Mouse (Mus musculus): ENCODE results near the gene Nog. TPM values are rescaled to one million over a fixed set of nuclear protein-coding genes. Genes with fewer than 3 reads are reported as not detected.

The Nog gene
- total and polyA plus RNA-seq, 2 experiments from 2014 or later = not detected

DNA sequence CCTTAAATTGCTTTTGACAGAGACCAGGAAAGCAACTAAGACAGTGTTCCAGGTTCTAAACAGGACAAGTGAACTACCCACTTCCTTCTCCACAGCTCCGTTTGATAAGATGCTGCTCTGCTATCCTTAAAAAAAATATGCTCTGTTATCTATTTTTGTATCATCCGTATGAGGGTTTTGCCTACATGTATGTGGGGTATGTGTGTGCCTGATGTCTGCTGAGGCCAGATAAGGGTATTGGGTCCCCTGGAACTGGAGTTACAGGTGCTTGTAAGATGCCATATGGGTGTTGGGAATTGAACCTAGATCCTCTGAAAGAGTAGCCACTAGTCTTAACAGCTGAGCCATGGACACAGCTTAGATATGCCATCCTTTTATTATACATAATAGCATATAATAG lies 19.6 kb upstream of the Nog start:
- Histone ChIP-seq H3K4me2 (ENCODE audit: low read depth, low read length) (no peak overlapping the region), H3K27ac (ENCODE audit: low read depth) (no peak overlapping the region), H3K4me3 (ENCODE audit: low read depth, low read length) (no peak overlapping the region), H3K9ac (replicated peaks; ENCODE audit: low read depth, low read length) (no peak overlapping the region), H3K27me3 (ENCODE audit: control insufficient read depth, insufficient read depth, low read length) (no peaks in the 10 kb centered on the region), H3K36me3 (replicated peaks; ENCODE audit: control insufficient read depth, insufficient read depth, low read length) (no peaks in the 10 kb centered on the region), H3K4me1 (ENCODE audit: control insufficient read depth, insufficient read depth) (peaks cover 5% of the 10 kb centered on the region; the same call in 1 of the 2 replicates), H3K9me3 (replicated peaks; ENCODE audit: control insufficient read depth, low read length) (no peaks in the 10 kb centered on the region)
- ATAC-seq (ENCODE audit: insufficient read depth, low read depth) (no peak), DNase-seq (ENCODE audit: low spot score) (no peak)
- TF ChIP-seq CTCF (IDR thresholded peaks at IDR 0.05; ENCODE audit: low read depth) (no peak), EP300 (IDR thresholded peaks at IDR 0.05; ENCODE audit: low read depth) (no peak)
- 72% methylated on average over 2 of the region's 2 CpGs for WGBS

DNA sequence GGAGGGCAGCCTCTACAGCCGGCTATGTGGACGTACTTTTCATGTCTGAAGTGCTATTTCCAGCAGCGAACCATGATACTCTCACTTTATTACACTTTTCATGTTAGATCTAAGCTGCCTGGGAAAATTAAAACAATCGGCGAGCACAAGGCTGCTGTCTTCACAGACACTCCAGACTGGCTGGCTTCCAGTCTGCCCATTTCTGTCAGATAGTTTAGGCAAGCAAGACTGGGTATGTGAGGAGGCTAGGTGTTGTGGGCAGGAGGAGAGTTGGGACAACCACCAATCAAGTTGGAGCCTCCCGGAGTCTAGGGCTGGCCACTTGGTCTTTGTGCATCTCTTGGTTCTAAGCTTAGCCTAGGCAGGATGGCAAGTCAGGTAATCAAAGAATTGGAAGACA lies 17.5 kb upstream of the Nog start:
- no peak for ATAC-seq (ENCODE audit: insufficient read depth, low read depth)
- Histone ChIP-seq H3K27me3 (ENCODE audit: control insufficient read depth, insufficient read depth, low read length) (no peaks in the 10 kb centered on the region), H3K36me3 (replicated peaks; ENCODE audit: control insufficient read depth, insufficient read depth, low read length) (no peaks in the 10 kb centered on the region), H3K4me2 (ENCODE audit: low read depth, low read length) (no peak overlapping the region), H3K4me3 (ENCODE audit: low read depth, low read length) (no peak overlapping the region), H3K4me1 (ENCODE audit: control insufficient read depth, insufficient read depth) (peaks cover 5% of the 10 kb centered on the region; the same call in 1 of the 2 replicates), H3K27ac (ENCODE audit: low read depth) (no peak overlapping the region), H3K9me3 (replicated peaks; ENCODE audit: control insufficient read depth, low read length) (no peaks in the 10 kb centered on the region), H3K9ac (replicated peaks; ENCODE audit: low read depth, low read length) (no peak overlapping the region)
- WGBS = 45% methylated on average over 6 of the region's 6 CpGs
- no peak for DNase-seq (ENCODE audit: low spot score)
- TF ChIP-seq EP300 (IDR thresholded peaks at IDR 0.05; ENCODE audit: low read depth) = no peak
- TF ChIP-seq CTCF (IDR thresholded peaks at IDR 0.05; ENCODE audit: low read depth) = no peak

DNA sequence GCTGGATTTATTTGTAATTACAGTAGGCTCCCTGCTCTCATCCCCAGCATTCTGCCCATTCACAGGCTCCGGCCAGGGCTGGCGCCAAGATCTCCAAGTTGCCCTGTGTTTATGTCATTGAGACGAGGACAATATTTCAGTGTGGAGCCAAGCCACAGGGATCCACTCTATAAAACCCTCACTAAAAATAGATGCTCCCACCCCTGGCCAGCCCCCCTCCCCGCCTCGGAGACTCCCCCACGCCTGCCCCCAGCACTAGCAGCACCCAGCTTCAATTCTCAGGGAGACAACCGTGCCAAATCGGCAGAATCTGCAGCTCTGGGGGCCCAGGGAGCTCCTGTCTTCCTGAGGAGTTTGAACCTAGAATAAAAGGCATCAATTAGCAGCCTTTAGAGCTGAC lies 16.2 kb upstream of the Nog start:
- Histone ChIP-seq H3K4me3 (ENCODE audit: low read depth, low read length) (no peak overlapping the region), H3K9me3 (replicated peaks; ENCODE audit: control insufficient read depth, low read length) (no peaks in the 10 kb centered on the region), H3K27me3 (ENCODE audit: control insufficient read depth, insufficient read depth, low read length) (no peaks in the 10 kb centered on the region), H3K9ac (replicated peaks; ENCODE audit: low read depth, low read length) (no peak overlapping the region), H3K4me1 (ENCODE audit: control insufficient read depth, insufficient read depth) (peaks cover 5% of the 10 kb centered on the region; the same call in 1 of the 2 replicates), H3K4me2 (ENCODE audit: low read depth, low read length) (no peak overlapping the region; the same call in 1 of the 2 replicates), H3K36me3 (replicated peaks; ENCODE audit: control insufficient read depth, insufficient read depth, low read length) (no peaks in the 10 kb centered on the region), H3K27ac (ENCODE audit: low read depth) (no peak overlapping the region)
- WGBS = 12% methylated on average over 8 of the region's 8 CpGs
- ATAC-seq (ENCODE audit: insufficient read depth, low read depth) (no peak), DNase-seq (ENCODE audit: low spot score) (no peak)
- no peak for TF ChIP-seq CTCF (IDR thresholded peaks at IDR 0.05; ENCODE audit: low read depth)
- TF ChIP-seq EP300 (IDR thresholded peaks at IDR 0.05; ENCODE audit: low read depth) = no peak

DNA sequence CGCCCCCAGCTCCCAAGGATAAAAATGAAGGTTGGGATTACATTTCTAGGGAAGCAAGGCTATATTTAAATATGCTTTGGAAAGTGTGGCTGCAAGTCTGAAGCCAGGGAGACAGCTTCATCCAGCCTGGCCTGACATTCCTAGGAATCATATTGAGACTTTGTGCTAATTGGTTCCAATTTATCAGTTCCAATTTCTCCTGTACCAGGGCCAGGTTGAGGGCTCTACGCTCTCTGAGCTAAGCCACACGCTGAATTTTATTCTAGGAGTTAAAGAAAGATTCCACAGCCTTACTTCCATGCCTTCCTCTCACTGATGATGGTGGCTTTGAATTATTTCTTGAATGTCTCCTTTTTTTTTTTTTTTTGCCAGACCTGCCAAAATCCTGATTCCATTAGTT lies 15.6 kb upstream of the Nog start:
- TF ChIP-seq CTCF (IDR thresholded peaks at IDR 0.05; ENCODE audit: low read depth) (no peak), EP300 (IDR thresholded peaks at IDR 0.05; ENCODE audit: low read depth) (no peak)
- H3K4me2 ChIP-seq (ENCODE audit: low read depth, low read length) = no peak overlapping the region
- H3K4me3 ChIP-seq (ENCODE audit: low read depth, low read length) = no peak overlapping the region
- WGBS = 64% methylated on average over 3 of the region's 3 CpGs
- DNase-seq (ENCODE audit: low spot score) (no peak), ATAC-seq (ENCODE audit: insufficient read depth, low read depth) (no peak)
- H3K27ac ChIP-seq (ENCODE audit: low read depth) = no peak overlapping the region
- no peaks in the 10 kb centered on the region for H3K9me3 ChIP-seq (replicated peaks; ENCODE audit: control insufficient read depth, low read length)
- peaks cover 5% of the 10 kb centered on the region; the same call in 1 of the 2 replicates for H3K4me1 ChIP-seq (ENCODE audit: control insufficient read depth, insufficient read depth)
- no peaks in the 10 kb centered on the region for H3K36me3 ChIP-seq (replicated peaks; ENCODE audit: control insufficient read depth, insufficient read depth, low read length)
- no peaks in the 10 kb centered on the region for H3K27me3 ChIP-seq (ENCODE audit: control insufficient read depth, insufficient read depth, low read length)
- H3K9ac ChIP-seq (replicated peaks; ENCODE audit: low read depth, low read length) = no peak overlapping the region

DNA sequence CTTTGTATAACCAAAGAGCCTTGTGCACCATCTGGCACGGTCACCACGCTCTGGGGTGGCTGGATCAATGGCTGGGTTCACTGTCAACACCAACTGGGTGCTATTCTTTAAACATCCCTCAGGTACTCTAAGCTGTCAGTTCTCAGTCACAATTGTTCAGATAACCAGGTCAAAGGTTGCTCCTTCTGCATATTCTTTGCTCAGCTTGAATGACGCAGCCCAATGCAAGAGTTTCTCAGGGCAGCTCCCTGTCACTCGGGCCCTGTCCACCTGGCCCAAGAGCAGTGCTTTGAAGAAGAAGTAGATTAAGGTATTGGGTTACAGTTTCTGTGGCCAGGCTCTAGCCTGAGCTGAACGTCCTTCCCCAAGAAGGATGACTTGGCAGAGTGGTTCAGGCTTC lies 12.2 kb upstream of the Nog start:
- no peak overlapping the region for H3K4me2 ChIP-seq (ENCODE audit: low read depth, low read length)
- no peak overlapping the region for H3K4me3 ChIP-seq (ENCODE audit: low read depth, low read length)
- H3K9me3 ChIP-seq (replicated peaks; ENCODE audit: control insufficient read depth, low read length) = no peaks in the 10 kb centered on the region
- no peaks in the 10 kb centered on the region for H3K27me3 ChIP-seq (ENCODE audit: control insufficient read depth, insufficient read depth, low read length)
- H3K4me1 ChIP-seq (ENCODE audit: control insufficient read depth, insufficient read depth) = peaks cover 5% of the 10 kb centered on the region; the same call in 1 of the 2 replicates
- WGBS = 37% methylated on average over 5 of the region's 5 CpGs
- TF ChIP-seq EP300 (IDR thresholded peaks at IDR 0.05; ENCODE audit: low read depth) (no peak), CTCF (IDR thresholded peaks at IDR 0.05; ENCODE audit: low read depth) (no peak)
- no peak for ATAC-seq (ENCODE audit: insufficient read depth, low read depth)
- H3K9ac ChIP-seq (replicated peaks; ENCODE audit: low read depth, low read length) = no peak overlapping the region
- no peak overlapping the region for H3K27ac ChIP-seq (ENCODE audit: low read depth)
- no peaks in the 10 kb centered on the region for H3K36me3 ChIP-seq (replicated peaks; ENCODE audit: control insufficient read depth, insufficient read depth, low read length)
- DNase-seq (ENCODE audit: low spot score) = no peak

DNA sequence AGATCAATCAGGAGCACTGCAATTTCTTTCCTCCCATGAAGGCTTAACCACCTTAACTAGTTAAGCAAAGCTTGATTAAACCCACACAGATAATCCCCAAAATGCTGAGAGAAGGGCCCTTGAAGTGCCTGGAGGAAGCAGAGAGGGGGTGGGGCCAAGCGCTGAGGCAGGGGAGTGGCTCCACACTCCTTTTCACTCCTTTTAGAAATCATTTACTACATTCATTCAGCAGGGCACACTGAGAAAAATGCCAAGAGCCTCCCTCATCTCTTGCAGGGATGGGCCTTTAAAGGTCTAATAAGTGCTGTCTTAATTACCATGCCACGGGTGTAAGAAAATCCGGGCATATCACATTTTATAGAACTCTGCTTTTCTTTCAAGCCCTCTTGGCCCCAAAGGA lies 10.2 kb upstream of the Nog start:
- 0 out of 2 replicates have a peak, but pooled peaks cover 1% of the 10 kb centered on the region for H3K27me3 ChIP-seq (ENCODE audit: control insufficient read depth, insufficient read depth, low read length)
- no peaks in the 10 kb centered on the region for H3K36me3 ChIP-seq (replicated peaks; ENCODE audit: control insufficient read depth, insufficient read depth, low read length)
- H3K4me1 ChIP-seq (ENCODE audit: control insufficient read depth, insufficient read depth) = no peaks in the 10 kb centered on the region
- WGBS = 53% methylated on average over 3 of the region's 3 CpGs
- H3K9me3 ChIP-seq (replicated peaks; ENCODE audit: control insufficient read depth, low read length) = no peaks in the 10 kb centered on the region
- H3K9ac ChIP-seq (replicated peaks; ENCODE audit: low read depth, low read length) = no peak overlapping the region
- TF ChIP-seq CTCF (IDR thresholded peaks at IDR 0.05; ENCODE audit: low read depth) = no peak
- no peak for TF ChIP-seq EP300 (IDR thresholded peaks at IDR 0.05; ENCODE audit: low read depth)
- DNase-seq (ENCODE audit: low spot score) (no peak), ATAC-seq (ENCODE audit: insufficient read depth, low read depth) (no peak)
- H3K4me3 ChIP-seq (ENCODE audit: low read depth, low read length) = no peak overlapping the region
- H3K27ac ChIP-seq (ENCODE audit: low read depth) = no peak overlapping the region
- H3K4me2 ChIP-seq (ENCODE audit: low read depth, low read length) = no peak overlapping the region

Data from heart, postnatal 0 days (tissue).